In genomic region chr2:124522426-124522825, GRCm38 (mm10) we compare ENCODE assay signal across 11 mouse cellular contexts.
A peak's percentile ranks its signal among the peaks of the same experiment; 100 is the strongest.
DNase-seq lines count a peak whose midpoint lies in the region; ATAC-seq and TF ChIP-seq lines count a peak whose summit lies in the region.
"Had no signal": no experiment of that assay in that cellular context is flagged by ENCODE, and none has a peak within 500 bp of the region (broad histone marks: within the 10 kb centered on the region; RNA-seq: fewer than 3 reads in every experiment).

No protein-coding gene starts in this region.

- intact Hi-C loops in heart, adult 2 months (cut with DNase I), result no loop called here
- intact Hi-C loops in heart, postnatal 25 days (cut with DNase I), result no loop called here

- no peak for ATAC-seq in heart, embryonic 12.5 days (ENCODE audit: insufficient number of reproducible peaks, low FRiP score)
- ATAC-seq in liver, postnatal 0 days, result no peak

- TF ChIP-seq CTCF in heart, adult 2 months (IDR thresholded peaks at IDR 0.05), result no peak
- TF ChIP-seq CTCF in liver, postnatal 0 days (IDR thresholded peaks at IDR 0.05; ENCODE audit: low read depth), result no peak

- TF ChIP-seq EP300 in heart, adult 2 months (IDR thresholded peaks at IDR 0.05; ENCODE audit: insufficient read depth, low read depth, low read length), result no peak
- no peak for TF ChIP-seq EP300 in liver, postnatal 0 days (IDR thresholded peaks at IDR 0.05; ENCODE audit: low read depth)

- H3K4me2 ChIP-seq in heart, embryonic 12.5 days, result no peak overlapping the region
- H3K4me2 ChIP-seq in liver, postnatal 0 days (ENCODE audit: low read depth, low read length), result no peak overlapping the region
- H3K4me2 ChIP-seq: liver, embryonic 15.5 days had no signal

- no peaks in the 10 kb centered on the region for H3K79me2 ChIP-seq in heart, adult 2 months (replicated peaks; ENCODE audit: control insufficient read depth, insufficient read depth, low read length)

- H3K36me3 ChIP-seq in heart, adult 2 months (ENCODE audit: control insufficient read depth, insufficient read depth, low read length), result no peaks in the 10 kb centered on the region; the same call in 1 of the 2 replicates
- H3K36me3 ChIP-seq in heart, embryonic 12.5 days, result no peaks in the 10 kb centered on the region
- no peaks in the 10 kb centered on the region for H3K36me3 ChIP-seq in liver, postnatal 0 days (replicated peaks; ENCODE audit: insufficient read depth, low read length)
- H3K36me3 ChIP-seq: liver, embryonic 15.5 days had no signal

- no peak for TF ChIP-seq POLR2A in heart, adult 2 months (IDR thresholded peaks at IDR 0.05; ENCODE audit: insufficient read depth, low read depth, low read length)

- 28% methylated on average over 3 of the region's 3 CpGs for WGBS in heart, adult 2 months
- 62% methylated on average over 3 of the region's 3 CpGs for WGBS in heart, embryonic 12.5 days
- 77% methylated on average over 3 of the region's 3 CpGs for WGBS in liver, postnatal 0 days (ENCODE audit: insufficient replicate concordance)

- no peak overlapping the region for H3K4me3 ChIP-seq in heart, adult 2 months
- H3K4me3 ChIP-seq in heart, embryonic 12.5 days, result no peak overlapping the region
- H3K4me3 ChIP-seq in liver, postnatal 0 days (ENCODE audit: low read depth, low read length), result no peak overlapping the region
- H3K4me3 ChIP-seq: liver, embryonic 15.5 days had no signal

- no peak overlapping the region for H3K27ac ChIP-seq in heart, adult 2 months
- no peak overlapping the region for H3K27ac ChIP-seq in heart, embryonic 12.5 days (ENCODE audit: poor library complexity, severe bottlenecking)
- no peak overlapping the region for H3K27ac ChIP-seq in liver, postnatal 0 days (ENCODE audit: low read depth)
- H3K27ac ChIP-seq: kidney, postnatal 0 days; liver, embryonic 15.5 days had no signal

- no peak overlapping the region for H3K9ac ChIP-seq in heart, adult 2 months (ENCODE audit: low read depth, low read length)
- no peak overlapping the region for H3K9ac ChIP-seq in heart, embryonic 12.5 days
- H3K9ac ChIP-seq in liver, postnatal 0 days (replicated peaks), result no peak overlapping the region
- H3K9ac ChIP-seq: liver, embryonic 15.5 days had no signal

- no peaks in the 10 kb centered on the region for H3K9me3 ChIP-seq in heart, embryonic 12.5 days (replicated peaks)
- H3K9me3 ChIP-seq in liver, postnatal 0 days (ENCODE audit: low read length), result no peaks in the 10 kb centered on the region
- H3K9me3 ChIP-seq: liver, embryonic 15.5 days had no signal

- peaks cover 4% of the 10 kb centered on the region for H3K4me1 ChIP-seq in heart, adult 2 months (ENCODE audit: control insufficient read depth, insufficient read depth, low read length)
- peaks cover 5% of the 10 kb centered on the region; the same call in 1 of the 2 replicates for H3K4me1 ChIP-seq in heart, embryonic 12.5 days (replicated peaks)
- H3K4me1 ChIP-seq in liver, postnatal 0 days (ENCODE audit: insufficient read depth), result no peaks in the 10 kb centered on the region
- H3K4me1 ChIP-seq: liver, embryonic 15.5 days had no signal

- H3K27me3 ChIP-seq in heart, adult 2 months (ENCODE audit: control insufficient read depth, insufficient read depth, low read length), result no peaks in the 10 kb centered on the region
- H3K27me3 ChIP-seq in heart, embryonic 12.5 days (replicated peaks), result no peaks in the 10 kb centered on the region
- H3K27me3 ChIP-seq in liver, postnatal 0 days (ENCODE audit: insufficient read depth, low read length), result no peaks in the 10 kb centered on the region
- H3K27me3 ChIP-seq: liver, embryonic 15.5 days had no signal

- DNase-seq in heart, adult 2 months, result peak; percentile 69 to 75
- peak; percentile 29 for DNase-seq in 3134 (ENCODE audit: extremely low read depth, insufficient read length, low spot score)
- DNase-seq in brain, adult 2 months (ENCODE audit: low read depth, low spot score), result peak; percentile 20
- peak; percentile 61 for DNase-seq in heart, postnatal 25 days (ENCODE audit: low spot score)
- no peak for DNase-seq in embryo, embryonic 11 days
- DNase-seq in liver, postnatal 0 days, result no peak
- DNase-seq: cerebellum, adult 11-12 months; right cerebral cortex, postnatal 25 days had no signal

Comparison
In these comparisons a context has a peak if more than half of its experiments do, and no peak if none do; other contexts are left out.
1. DNase-seq: peak in heart, adult 2 months (2 of 2), 3134 (single experiment), brain, adult 2 months (single experiment) and heart, postnatal 25 days (single experiment); none in embryo, embryonic 11 days (single experiment) and liver, postnatal 0 days (single experiment).